Mouse (Mus musculus) kidney, adult 10 weeks (tissue): Measurements from ENCODE around the gene Unc5a. TPM values are rescaled to one million over a fixed set of nuclear protein-coding genes. Genes with fewer than 3 reads are reported as not detected.

Source experiments
- polyA plus RNA-seq: library from polyadenylated mRNA; stranded (reverse); fragments of 350-450 nt; fragmentation: Illumina TruSeq; extraction: RNeasy Lipid Tissue Mini Kit (QIAGEN cat#74804); gene quantifications from one replicate; pipeline ENCODE4 v1.2.3, GENCODE M21; 2014; ENCODE audit warnings: low read depth, low replicate concordance

The Unc5a gene
- polyA plus RNA-seq, result not detected

GRCm38 (mm10) chr13:54948531-54949493 lies at the start of gene Unc5a:
TSS of gene Unc5a (plus strand) at chr13:54949411.

GRCm38 (mm10) chr13:55021194-55021779 lies 72.1 kb downstream of the Unc5a start, which contains the start of gene Hk3:
TSS of gene Hk3 (minus strand) at chr13:55021385.

Other genes with a start within 250 kb of the Unc5a start
- 4.4 TPM for gene Cdhr2, start 247.9 kb upstream of the Unc5a start, polyA plus RNA-seq
- not detected for gene Gprin1, start 199.5 kb upstream of the Unc5a start, polyA plus RNA-seq
- gene Sncb, start 182.8 kb upstream of the Unc5a start, polyA plus RNA-seq, result not detected
- not detected for gene Eif4e1b, start 165.4 kb upstream of the Unc5a start, polyA plus RNA-seq
- gene Tspan17, start 160.0 kb upstream of the Unc5a start, polyA plus RNA-seq, result 1.5 TPM
- not detected for gene Hk3, start 72.0 kb downstream of the Unc5a start, polyA plus RNA-seq
- 35.8 TPM for gene Uimc1, start 150.9 kb downstream of the Unc5a start, polyA plus RNA-seq
- 4.5 TPM for gene Zfp346, start 155.9 kb downstream of the Unc5a start, polyA plus RNA-seq
- not detected for gene Gm17617, start 184.1 kb downstream of the Unc5a start, polyA plus RNA-seq
- 0.65 TPM for gene Fgfr4, start 203.2 kb downstream of the Unc5a start, polyA plus RNA-seq